Mouse (Mus musculus) CD8-positive naive resting alpha-beta T cell, adult 2 months (primary cell): ENCODE measurements around the gene Iqgap2.

ENCODE experiments used
- DNase-seq, 2 experiments: peaks; one replicate each; pipeline ENCODE4 v3.0.0; 2022; ENCODE audit warnings: low read depth in 2 of 2, low spot score in 2 of 2

Iqgap2 gene

DNA sequence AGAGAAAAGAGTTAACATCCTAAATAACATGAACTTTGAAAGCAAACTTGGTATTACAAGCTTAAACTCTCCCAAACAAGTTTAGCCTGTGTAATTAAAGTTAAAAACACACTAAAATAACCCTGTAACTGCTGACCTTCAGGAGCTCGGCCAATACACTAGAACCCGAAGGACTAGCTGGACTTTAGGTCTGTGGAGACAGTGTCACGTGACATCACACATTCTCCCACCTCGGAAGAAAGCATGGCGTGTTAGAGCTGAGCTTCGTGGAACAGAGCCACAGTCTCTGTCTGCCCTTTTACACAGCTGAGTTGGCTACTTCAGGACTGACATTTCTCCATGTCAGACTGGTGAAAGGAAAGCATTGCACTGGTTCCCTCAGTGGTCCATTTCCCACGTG is 4.3 kb downstream of the Iqgap2 start:
- DNase-seq: no peak

- DNase-seq: no peak
These were observed 7.3 kb downstream of the Iqgap2 start for GRCm38 (mm10) chr13:95884455-95884854.

DNA sequence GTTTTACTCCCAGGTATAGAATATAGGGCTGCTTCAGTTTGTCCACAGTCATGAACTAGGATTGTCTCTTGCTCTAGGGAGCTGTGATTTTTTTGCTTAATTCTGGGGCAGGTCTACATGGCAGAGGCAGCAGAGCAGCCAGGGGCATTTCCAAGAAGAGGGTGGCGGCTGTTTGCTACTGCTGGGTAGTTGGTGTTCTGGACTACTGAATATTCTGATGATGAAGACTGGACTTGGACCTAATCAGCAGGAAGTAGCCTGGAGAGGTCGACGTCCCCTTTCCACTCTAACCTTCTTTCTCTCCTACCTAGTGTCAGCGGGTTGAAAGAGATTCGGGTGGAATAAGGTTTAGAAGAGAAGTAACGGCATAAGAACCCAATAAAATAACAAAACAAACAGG is 9.7 kb downstream of the Iqgap2 start:
- no peak for DNase-seq

GRCm38 (mm10) chr13:95881427-95881826 is 10.3 kb downstream of the Iqgap2 start:
- no peak for DNase-seq

- DNase-seq: no peak
These were observed 11.1 kb downstream of the Iqgap2 start for GRCm38 (mm10) chr13:95880633-95881032.

DNA sequence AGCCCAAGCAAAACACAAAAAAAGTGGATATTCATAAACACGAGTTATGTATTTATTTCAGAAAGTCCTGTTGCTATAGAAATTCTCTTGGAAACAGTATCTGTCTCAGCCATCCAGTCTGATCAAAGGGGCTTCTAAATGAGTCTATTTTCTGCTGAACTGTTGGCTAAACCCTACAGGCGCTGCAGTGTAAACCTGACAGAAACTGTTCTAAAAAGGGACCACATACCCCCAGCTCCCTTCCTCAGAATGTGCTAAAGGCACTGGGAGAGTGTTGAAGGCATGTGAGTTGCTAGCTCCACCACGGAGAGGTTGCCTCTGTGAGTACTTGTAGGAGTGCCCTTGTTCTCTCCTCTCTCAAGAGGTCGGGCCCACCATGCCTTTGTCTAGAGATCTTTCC is 19.7 kb downstream of the Iqgap2 start:
- no peak for DNase-seq

DNA sequence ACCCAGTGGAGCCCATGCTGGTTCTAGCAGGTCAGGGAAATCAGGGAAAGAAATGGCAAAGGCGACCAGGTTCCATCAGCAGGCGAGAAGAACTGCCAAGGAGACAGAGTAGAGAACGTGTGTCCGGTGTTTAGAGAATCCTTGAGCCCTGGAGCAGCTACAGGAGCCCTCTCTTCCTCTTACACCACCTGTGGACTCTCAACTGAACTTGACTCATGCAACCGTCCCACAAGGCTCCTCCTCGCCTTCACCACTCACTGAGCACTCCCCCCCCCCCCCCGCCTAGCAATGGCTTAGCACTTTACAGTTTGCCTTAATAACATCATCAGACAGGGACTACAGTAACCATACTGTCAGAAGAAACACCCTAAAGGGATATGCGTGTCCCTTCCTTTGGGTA is 21.1 kb downstream of the Iqgap2 start:
- no peak for DNase-seq

GRCm38 (mm10) chr13:95868896-95869540 is 22.7 kb downstream of the Iqgap2 start:
- DNase-seq: no peak

DNA sequence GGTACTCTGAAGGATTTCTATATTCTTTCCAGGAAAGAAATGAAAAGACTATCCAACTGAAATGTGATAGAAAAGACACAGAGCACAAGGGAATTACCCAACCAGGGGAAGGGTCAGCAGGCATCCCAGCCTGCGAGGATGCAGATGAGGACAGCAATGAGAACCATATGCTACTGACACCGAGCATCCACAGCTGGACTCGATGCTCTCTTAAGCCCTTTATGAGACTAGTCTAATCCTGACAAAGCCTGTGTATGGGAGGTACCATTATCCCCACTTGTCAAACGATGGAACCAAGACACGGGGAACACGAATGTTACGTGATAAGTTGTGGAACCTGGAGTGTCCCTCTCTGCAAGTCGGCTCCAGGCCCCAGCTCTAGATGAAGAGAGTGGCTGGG is 29.5 kb downstream of the Iqgap2 start:
- no peak for DNase-seq

- no peak for DNase-seq
These were observed 32.5 kb downstream of the Iqgap2 start for GRCm38 (mm10) chr13:95859271-95859670.

DNA sequence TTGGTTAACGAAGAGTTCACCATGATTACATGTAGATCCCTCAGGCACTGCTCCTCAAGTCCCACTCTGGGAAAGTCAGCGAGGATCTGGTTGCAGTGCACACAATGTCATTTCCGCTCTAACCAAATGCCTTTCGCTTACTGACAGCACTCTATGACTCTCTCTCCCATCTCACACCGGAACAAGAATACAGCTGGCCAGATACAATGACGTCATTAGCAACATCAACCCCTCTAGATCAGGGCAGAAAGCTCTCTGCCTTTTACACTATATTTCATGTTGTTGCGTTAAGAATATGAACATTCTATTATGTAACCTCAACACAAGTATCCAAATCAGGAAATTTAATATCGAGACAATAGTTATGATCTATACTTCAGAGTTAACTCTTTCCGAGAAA is 32.9 kb downstream of the Iqgap2 start:
- no peak for DNase-seq

- no peak for DNase-seq
These were observed 36.2 kb downstream of the Iqgap2 start for GRCm38 (mm10) chr13:95855537-95855936.

- no peak for DNase-seq
These were observed 40.1 kb downstream of the Iqgap2 start for GRCm38 (mm10) chr13:95851611-95852010.

DNA sequence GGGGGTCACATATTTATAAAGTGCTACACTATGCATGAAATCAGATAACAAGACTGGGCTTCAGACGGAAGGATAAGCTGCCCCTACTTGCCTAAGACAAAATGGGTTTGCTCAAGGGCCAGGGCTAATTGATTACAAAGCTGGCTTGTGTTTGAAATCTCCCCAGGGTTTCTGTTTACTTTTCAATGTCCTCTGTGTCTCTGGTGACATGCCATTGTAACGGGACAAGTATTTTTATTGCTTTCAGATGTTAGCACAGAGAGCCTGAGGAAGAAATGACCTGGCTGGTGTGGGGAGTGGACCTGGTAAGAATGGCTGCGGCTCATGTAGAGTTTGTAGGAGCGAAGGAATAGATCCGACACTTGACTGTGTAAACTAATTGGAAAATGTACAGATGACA is 41.3 kb downstream of the Iqgap2 start:
- no peak for DNase-seq

DNA sequence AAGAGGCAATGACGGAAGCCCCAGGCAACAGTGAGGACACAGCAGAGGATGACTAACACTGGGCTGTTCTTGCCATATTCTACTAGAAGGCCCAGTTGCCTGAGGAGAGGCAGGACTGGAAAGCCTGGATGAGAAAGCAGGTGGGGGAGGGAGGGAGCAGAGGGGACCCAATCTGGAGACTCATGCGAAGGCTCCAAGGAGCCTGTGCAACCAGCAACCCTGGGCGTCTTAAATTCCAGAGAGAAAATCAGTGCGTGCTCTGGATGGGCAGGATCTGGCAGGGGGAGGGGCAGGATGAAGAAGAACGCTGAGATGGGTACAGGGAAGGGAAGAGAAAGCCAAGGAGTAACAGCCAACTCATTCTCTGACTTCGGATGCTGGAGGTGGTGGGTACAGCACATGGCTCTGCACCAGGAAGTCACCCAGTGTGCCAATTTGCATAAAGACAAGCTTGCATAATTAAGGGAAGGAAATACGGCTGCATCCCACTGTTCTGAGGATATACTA is 42.2 kb downstream of the Iqgap2 start:
- no peak for DNase-seq

- DNase-seq: no peak
These were observed 45.4 kb downstream of the Iqgap2 start for GRCm38 (mm10) chr13:95846364-95846763.

- no peak for DNase-seq
These were observed 46.8 kb downstream of the Iqgap2 start for GRCm38 (mm10) chr13:95844950-95845349.

DNA sequence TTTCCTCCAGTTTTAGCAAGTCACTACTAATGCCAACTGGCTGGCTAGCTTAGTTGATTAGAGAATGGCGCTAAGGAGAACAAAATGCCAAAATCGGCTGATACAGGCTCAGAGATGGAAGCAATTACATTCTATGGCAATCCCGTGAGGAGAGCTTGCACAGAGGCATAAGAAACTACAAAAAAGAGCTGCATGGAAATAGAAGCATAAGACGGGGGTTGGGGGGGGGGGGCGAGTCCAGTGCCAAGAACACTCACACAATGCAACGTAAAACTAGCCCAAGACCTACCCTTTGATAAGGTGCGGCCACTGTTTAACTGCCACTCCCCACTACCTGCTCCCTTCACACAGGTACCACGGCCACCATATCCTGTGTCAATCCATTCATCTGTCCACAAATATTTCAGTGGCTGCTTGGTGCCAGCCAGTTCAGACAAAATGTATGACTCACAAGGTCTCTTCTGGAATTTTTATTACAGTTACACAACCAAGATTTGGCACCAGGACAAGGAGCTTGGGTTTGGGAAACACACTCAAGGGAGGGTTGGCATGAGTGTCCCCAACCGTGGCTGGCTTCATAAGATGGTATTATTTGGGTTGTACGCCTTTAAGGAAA is 48.2 kb downstream of the Iqgap2 start:
- no peak for DNase-seq

DNA sequence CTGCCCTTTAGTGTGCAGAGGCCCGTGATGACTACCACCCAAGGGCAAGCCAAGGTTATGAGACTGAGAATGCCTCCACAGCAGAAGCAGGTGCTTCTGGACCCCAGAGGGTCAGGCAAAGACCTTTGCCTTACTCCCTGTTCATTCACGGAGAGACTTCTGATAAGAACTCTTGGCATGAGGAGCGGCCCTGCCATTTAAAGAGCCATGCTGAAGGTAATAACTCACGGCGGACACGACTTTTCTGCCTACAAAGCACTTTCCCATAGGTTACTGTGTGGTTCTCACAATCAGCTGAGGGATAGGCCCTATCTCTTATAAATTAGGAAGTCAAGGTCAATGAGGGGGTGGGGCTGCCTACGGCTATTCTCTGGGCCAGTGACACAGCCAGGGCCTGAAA is 48.9 kb downstream of the Iqgap2 start:
- no peak for DNase-seq

- DNase-seq: no peak
These were observed 49.8 kb downstream of the Iqgap2 start for GRCm38 (mm10) chr13:95841946-95842345.

DNA sequence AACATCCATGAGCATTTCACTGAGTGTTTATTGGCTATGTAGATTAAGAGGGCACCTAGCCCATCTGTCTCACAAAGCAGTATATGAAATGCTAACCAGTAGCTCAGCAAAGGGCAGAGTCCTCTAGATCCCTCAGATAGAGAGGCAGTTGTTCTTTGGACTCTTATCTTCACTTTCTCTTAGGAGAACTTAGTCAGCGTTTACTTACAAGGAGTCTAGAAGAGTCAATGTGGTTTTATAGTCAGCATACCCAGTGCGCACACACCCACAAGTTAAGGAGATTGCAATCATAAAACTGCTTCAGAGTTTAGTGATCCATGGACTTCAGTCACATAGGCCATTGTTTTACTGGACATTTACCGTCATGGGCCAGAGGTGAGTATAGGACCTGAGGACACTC is 54.8 kb downstream of the Iqgap2 start:
- no peak for DNase-seq

GRCm38 (mm10) chr13:95833473-95833872 is 58.2 kb downstream of the Iqgap2 start:
- no peak for DNase-seq

DNA sequence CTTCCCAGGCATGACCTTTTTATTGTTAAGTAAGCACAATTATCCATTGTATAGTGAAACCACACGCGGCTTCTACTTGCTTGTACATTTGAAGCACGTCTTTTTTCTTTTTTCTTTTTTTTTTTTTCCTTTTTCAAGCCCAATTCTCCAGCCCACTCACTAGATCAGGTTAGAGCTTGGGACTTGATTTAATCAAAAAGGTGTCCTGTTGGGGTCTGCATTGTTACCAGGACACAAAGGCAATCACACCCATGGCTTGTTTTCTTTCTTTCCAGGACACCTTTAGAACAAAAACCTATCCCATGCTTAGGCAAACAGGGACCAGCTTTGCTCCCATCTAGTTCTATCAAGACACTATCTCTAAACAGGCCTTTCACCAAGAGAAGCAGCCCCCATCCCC is 59.0 kb downstream of the Iqgap2 start:
- no peak for DNase-seq
